Mouse (Mus musculus): Measurements from ENCODE around the gene Cyp27a1.

DNA sequence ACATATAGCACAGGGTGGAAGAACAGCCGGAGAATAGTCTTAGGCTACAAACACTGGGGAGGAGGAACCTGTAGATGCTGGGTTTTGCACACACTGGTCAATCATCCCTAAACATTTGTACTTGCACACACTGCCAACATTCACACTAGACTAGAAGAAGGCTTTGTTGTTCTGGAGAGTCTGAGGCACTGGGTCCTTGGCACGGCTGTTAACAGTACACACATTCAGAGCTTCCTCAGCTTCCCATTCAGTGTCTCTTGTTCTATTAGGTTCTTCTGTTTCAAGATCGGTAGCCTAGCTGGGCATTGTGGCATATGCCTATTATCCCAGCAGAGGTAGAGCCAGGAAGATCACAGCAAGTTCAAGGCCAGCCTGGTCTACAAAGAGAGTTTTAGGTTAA is 9.2 kb upstream of the Cyp27a1 start:
- TF ChIP-seq CTCF (IDR thresholded peaks at IDR 0.05; ENCODE audit: low read depth) (no peak), EP300 (IDR thresholded peaks at IDR 0.05; ENCODE audit: low read depth) (no peak)
